Comparison of ENCODE assay signal across 15 mouse cellular contexts in the genomic region with DNA sequence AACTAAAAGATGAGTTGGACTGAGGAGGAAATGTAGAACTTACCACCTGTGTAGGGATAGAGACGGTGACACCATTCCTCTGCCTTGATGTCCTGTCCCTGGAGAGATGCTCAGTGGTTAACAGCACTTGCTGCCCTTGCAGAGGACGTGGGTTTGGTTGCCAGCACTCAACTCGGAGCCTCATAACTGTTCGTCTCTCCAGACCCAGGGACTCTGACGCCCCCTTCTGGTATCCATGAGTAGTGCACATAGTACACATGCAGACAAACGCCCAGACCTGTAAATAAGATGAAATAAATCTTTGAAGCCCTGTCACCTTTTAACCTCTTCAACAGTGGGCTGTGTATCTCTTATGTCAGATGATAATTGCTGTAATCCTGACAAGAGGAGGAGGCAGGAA. TPM values are rescaled to one million over a fixed set of nuclear protein-coding genes. Genes with fewer than 3 reads are reported as not detected.
DNase-seq lines count a peak whose midpoint lies in the region; ATAC-seq and TF ChIP-seq lines count a peak whose summit lies in the region.
"Had no signal": no experiment of that assay in that cellular context is flagged by ENCODE, and none has a peak within 500 bp of the region (broad histone marks: within the 10 kb centered on the region; RNA-seq: fewer than 3 reads in every experiment).

No protein-coding gene starts in this region.

- peaks cover 9% of the 10 kb centered on the region for H3K4me1 ChIP-seq in kidney, adult 2 months (ENCODE audit: control insufficient read depth, insufficient read depth, low read length)
- no peaks in the 10 kb centered on the region; the same call in 1 of the 2 replicates for H3K4me1 ChIP-seq in kidney, embryonic 16.5 days (ENCODE audit: insufficient read depth, low read length)
- no peaks in the 10 kb centered on the region; the same call in 1 of the 2 replicates for H3K4me1 ChIP-seq in spleen, adult 2 months (ENCODE audit: control insufficient read depth, insufficient read depth, insufficient read length)
- peaks cover 11% of the 10 kb centered on the region for H3K4me1 ChIP-seq in olfactory bulb, adult 2 months (ENCODE audit: control insufficient read depth, insufficient read depth, low read length)
- H3K4me1 ChIP-seq in heart, embryonic 12.5 days (replicated peaks), result peaks cover 13% of the 10 kb centered on the region
- H3K4me1 ChIP-seq: kidney, embryonic 15.5 days; limb, embryonic 15.5 days; megakaryocyte, embryonic 14.5 days; neural tube, embryonic 12.5 days had no signal

- no peak overlapping the region for H3K4me3 ChIP-seq in kidney, adult 2 months (ENCODE audit: insufficient read depth, low read depth, low read length)
- H3K4me3 ChIP-seq in kidney, embryonic 16.5 days (ENCODE audit: low read length), result no peak overlapping the region
- no peak overlapping the region for H3K4me3 ChIP-seq in spleen, adult 2 months (ENCODE audit: extremely low read depth, insufficient read depth, insufficient read length)
- H3K4me3 ChIP-seq in olfactory bulb, adult 2 months (ENCODE audit: insufficient read depth, low read depth, low read length), result no peak overlapping the region
- H3K4me3 ChIP-seq in heart, embryonic 12.5 days, result no peak overlapping the region
- H3K4me3 ChIP-seq: erythroblast, embryonic 14.5 days; kidney, embryonic 15.5 days; limb, embryonic 15.5 days; megakaryocyte, embryonic 14.5 days; neural tube, embryonic 12.5 days had no signal

- WGBS in kidney, adult 2 months, result 79% methylated on average over 6 of the region's 6 CpGs
- WGBS in kidney, embryonic 16.5 days, result 85% methylated on average over 6 of the region's 6 CpGs
- 81% methylated on average over 6 of the region's 6 CpGs for WGBS in spleen, adult 2 months
- WGBS in olfactory bulb, adult 2 months, result 81% methylated on average over 6 of the region's 6 CpGs
- 70% methylated on average over 6 of the region's 6 CpGs for WGBS in heart, embryonic 12.5 days

- DNase-seq in kidney, adult 2 months, result no peak
- DNase-seq in spleen, adult 2 months (ENCODE audit: low read depth in 1 of 2, low spot score in 2 of 2), result no peak
- DNase-seq in spleen, postnatal 36 days (ENCODE audit: low spot score in 2 of 2), result no peak
- DNase-seq in Patski (ENCODE audit: low read depth, low spot score), result no peak
- DNase-seq in adrenal gland, postnatal 36 days, result no peak
- DNase-seq: adrenal gland, adult 2 months; cerebellum, adult 11 months had no signal

- POLR2A ChIA-PET in Patski (lab: Charles Lee), result no interaction called here

- H3K27me3 ChIP-seq in kidney, adult 2 months (replicated peaks; ENCODE audit: control insufficient read depth, insufficient read depth, low read length), result no peaks in the 10 kb centered on the region
- no peaks in the 10 kb centered on the region for H3K27me3 ChIP-seq in kidney, embryonic 16.5 days (ENCODE audit: insufficient read depth, low read length)
- no peaks in the 10 kb centered on the region for H3K27me3 ChIP-seq in spleen, adult 2 months (ENCODE audit: control insufficient read depth, insufficient read depth, low read length)
- no peaks in the 10 kb centered on the region for H3K27me3 ChIP-seq in Patski
- peaks cover 65% of the 10 kb centered on the region for H3K27me3 ChIP-seq in heart, embryonic 12.5 days (replicated peaks)
- H3K27me3 ChIP-seq: kidney, embryonic 15.5 days; limb, embryonic 15.5 days; megakaryocyte, embryonic 14.5 days; neural tube, embryonic 12.5 days had no signal

- TF ChIP-seq POLR2A in kidney, adult 2 months (IDR thresholded peaks at IDR 0.05; ENCODE audit: low read depth, low read length), result no peak
- no peak for TF ChIP-seq POLR2A in spleen, adult 2 months (IDR thresholded peaks at IDR 0.05; ENCODE audit: low read depth, low read length)
- TF ChIP-seq POLR2A in olfactory bulb, adult 2 months (IDR thresholded peaks at IDR 0.05; ENCODE audit: insufficient read depth, low read depth, low read length), result no peak

- H3K4me2 ChIP-seq in kidney, embryonic 16.5 days (replicated peaks; ENCODE audit: low read depth, low read length), result no peak overlapping the region
- no peak overlapping the region for H3K4me2 ChIP-seq in heart, embryonic 12.5 days
- H3K4me2 ChIP-seq: kidney, embryonic 15.5 days; limb, embryonic 15.5 days; neural tube, embryonic 12.5 days had no signal

- CTCF ChIA-PET in Patski (lab: Charles Lee), result interaction anchor here (1.4 kb wide), 1 partner anchor 9 kb away, joined by 5 read pairs; no protein-coding TSS in a partner anchor

- H3K9me3 ChIP-seq in kidney, embryonic 16.5 days (ENCODE audit: low read length), result no peaks in the 10 kb centered on the region
- no peaks in the 10 kb centered on the region; the same call in 1 of the 2 replicates for H3K9me3 ChIP-seq in heart, embryonic 12.5 days (replicated peaks)
- H3K9me3 ChIP-seq: kidney, embryonic 15.5 days; limb, embryonic 15.5 days; megakaryocyte, embryonic 14.5 days; neural tube, embryonic 12.5 days had no signal

- no peaks in the 10 kb centered on the region; the same call in 1 of the 2 replicates for H3K36me3 ChIP-seq in kidney, adult 2 months (ENCODE audit: control insufficient read depth, insufficient read depth, low read length)
- peaks cover 29% of the 10 kb centered on the region for H3K36me3 ChIP-seq in kidney, embryonic 16.5 days (ENCODE audit: insufficient read depth, low read length)
- peaks cover 39% of the 10 kb centered on the region for H3K36me3 ChIP-seq in spleen, adult 2 months (ENCODE audit: control insufficient read depth, insufficient read depth, low read length)
- H3K36me3 ChIP-seq in heart, embryonic 12.5 days, result peaks cover 41% of the 10 kb centered on the region

- in situ Hi-C loops in Patski (cut with MboI; ENCODE audit: low pct_unique_long_range_greater_than_20kb), result no loop called here

- no peak overlapping the region for H3K27ac ChIP-seq in kidney, adult 2 months (ENCODE audit: insufficient read depth, low read depth, low read length)
- no peak overlapping the region for H3K27ac ChIP-seq in kidney, embryonic 16.5 days (ENCODE audit: low read length)
- no peak overlapping the region for H3K27ac ChIP-seq in spleen, adult 2 months (ENCODE audit: insufficient read depth, low read length)
- H3K27ac ChIP-seq in olfactory bulb, adult 2 months (ENCODE audit: insufficient read depth, low read depth, low read length), result no peak overlapping the region
- H3K27ac ChIP-seq in heart, embryonic 12.5 days (ENCODE audit: poor library complexity, severe bottlenecking), result no peak overlapping the region
- H3K27ac ChIP-seq: kidney, embryonic 15.5 days; limb, embryonic 15.5 days; neural tube, embryonic 12.5 days had no signal

- peak; percentile 30; the same call in 1 of the 2 replicates for TF ChIP-seq CTCF in kidney, adult 2 months (conservative IDR thresholded peaks at IDR 0.05; ENCODE audit: insufficient read depth, insufficient read length, low read depth, low read length)
- TF ChIP-seq CTCF in spleen, adult 2 months (IDR thresholded peaks at IDR 0.05; ENCODE audit: extremely low read depth, insufficient read depth, insufficient read length, insufficient replicate concordance), result peak; percentile 18; the same call in 1 of the 2 replicates
- TF ChIP-seq CTCF in Patski (IDR thresholded peaks at IDR 0.05), result peak; percentile 54
- TF ChIP-seq CTCF in olfactory bulb, adult 2 months (IDR thresholded peaks at IDR 0.05; ENCODE audit: insufficient read depth, low read depth, low read length), result peak; percentile 19; the same call in 1 of the 2 replicates

- H3K9ac ChIP-seq in kidney, embryonic 16.5 days (replicated peaks; ENCODE audit: low read length), result no peak overlapping the region
- no peak overlapping the region for H3K9ac ChIP-seq in heart, embryonic 12.5 days
- H3K9ac ChIP-seq: kidney, embryonic 15.5 days; limb, embryonic 15.5 days; neural tube, embryonic 12.5 days had no signal

- ATAC-seq in kidney, embryonic 16.5 days (ENCODE audit: low FRiP score, low TSS enrichment), result no peak
- ATAC-seq in Patski, result no peak
- ATAC-seq in heart, embryonic 12.5 days (ENCODE audit: insufficient number of reproducible peaks, low FRiP score), result no peak

RNA-seq across cellular contexts. Expression of a gene that starts 17.9 kb away (rescaled TPM):
- polyA plus RNA-seq in kidney, adult 2 months (2012; rRNA removed), result 14.4 and 19.3 TPM in 2 replicates
- 43.7 and 46.2 TPM in 2 replicates for polyA plus RNA-seq in kidney, embryonic 16.5 days (2015; fragmentation: Nextera tagmentation; extraction: Ambion mirVana)
- 7.1 and 9.8 TPM in 2 replicates for polyA plus RNA-seq in spleen, adult 2 months (2012; rRNA removed)
- polyA plus RNA-seq in Patski (2021), result 39.7 TPM
- polyA plus RNA-seq in olfactory bulb, adult 2 months (2012; ENCODE audit: insufficient read depth, insufficient read length, low replicate concordance, missing spikeins), result not detected in 2 replicates
- 10 to 100 TPM; 27.2 to 39.6 TPM for total RNA-seq in adrenal gland, postnatal 36 days (2021)
- 21.2 and 22.5 TPM in 2 replicates for polyA plus RNA-seq in heart, embryonic 12.5 days (2016; fragmentation: Nextera tagmentation; extraction: Ambion mirVana)

RNA-seq across cellular contexts. Expression of a gene that starts 18.0 kb away (rescaled TPM):
- 440 and 469 TPM in 2 replicates for polyA plus RNA-seq in kidney, adult 2 months (2012; rRNA removed)
- polyA plus RNA-seq in kidney, embryonic 16.5 days (2015; fragmentation: Nextera tagmentation; extraction: Ambion mirVana), result 59.2 and 73.9 TPM in 2 replicates
- 18.0 and 22.4 TPM in 2 replicates for polyA plus RNA-seq in spleen, adult 2 months (2012; rRNA removed)
- polyA plus RNA-seq in Patski (2021), result 83.6 TPM
- polyA plus RNA-seq in olfactory bulb, adult 2 months (2012; ENCODE audit: insufficient read depth, insufficient read length, low replicate concordance, missing spikeins), result not detected in 2 replicates
- 100 to 1,000 TPM in 1 of 2 experiments, 10 to 100 TPM in 1; 100.0 to 138 TPM for total RNA-seq in adrenal gland, postnatal 36 days (2021)
- polyA plus RNA-seq in heart, embryonic 12.5 days (2016; fragmentation: Nextera tagmentation; extraction: Ambion mirVana), result 15.7 and 19.1 TPM in 2 replicates

RNA-seq across cellular contexts. Expression of a gene that starts 26.1 kb away (rescaled TPM):
- 8.0 and 8.7 TPM in 2 replicates for polyA plus RNA-seq in kidney, adult 2 months (2012; rRNA removed)
- 67.7 and 70.1 TPM in 2 replicates for polyA plus RNA-seq in kidney, embryonic 16.5 days (2015; fragmentation: Nextera tagmentation; extraction: Ambion mirVana)
- polyA plus RNA-seq in spleen, adult 2 months (2012; rRNA removed), result 10.9 and 15.5 TPM in 2 replicates
- polyA plus RNA-seq in Patski (2021), result 18.3 TPM
- polyA plus RNA-seq in olfactory bulb, adult 2 months (2012; ENCODE audit: insufficient read depth, insufficient read length, low replicate concordance, missing spikeins), result not detected in 2 replicates
- total RNA-seq in adrenal gland, postnatal 36 days (2021), result 10 to 100 TPM; 47.8 to 48.8 TPM
- 25.8 and 29.4 TPM in 2 replicates for polyA plus RNA-seq in heart, embryonic 12.5 days (2016; fragmentation: Nextera tagmentation; extraction: Ambion mirVana)

RNA-seq across cellular contexts. Expression of a gene that starts 44.2 kb away (rescaled TPM):
- 26.0 and 26.5 TPM in 2 replicates for polyA plus RNA-seq in kidney, adult 2 months (2012; rRNA removed)
- polyA plus RNA-seq in kidney, embryonic 16.5 days (2015; fragmentation: Nextera tagmentation; extraction: Ambion mirVana), result 55.0 and 59.4 TPM in 2 replicates
- 39.9 and 46.2 TPM in 2 replicates for polyA plus RNA-seq in spleen, adult 2 months (2012; rRNA removed)
- polyA plus RNA-seq in Patski (2021), result 63.8 TPM
- polyA plus RNA-seq in olfactory bulb, adult 2 months (2012; ENCODE audit: insufficient read depth, insufficient read length, low replicate concordance, missing spikeins), result not detected in 2 replicates
- 10 to 100 TPM; 48.1 to 53.8 TPM for total RNA-seq in adrenal gland, postnatal 36 days (2021)
- 46.8 and 48.1 TPM in 2 replicates for polyA plus RNA-seq in heart, embryonic 12.5 days (2016; fragmentation: Nextera tagmentation; extraction: Ambion mirVana)
